Mouse (Mus musculus) embryonic facial prominence, embryonic 13.5 days (tissue): ENCODE results near the gene Scrn2. TPM values are rescaled to one million over a fixed set of nuclear protein-coding genes. Genes with fewer than 3 reads are reported as not detected.
A peak's percentile ranks its signal among the peaks of the same experiment; 100 is the strongest.

Experiments used
- ATAC-seq: fragments of 200-750 bp; cut with Nextera tagmentation; 2 replicates; pipeline ENCODE4 v1.8.0; 2017; ENCODE audit warnings: low read depth; ENCODE audit not compliant: insufficient number of reproducible peaks, insufficient read depth, low FRiP score, low TSS enrichment
- H3K27ac ChIP-seq: fragments of 300-500 bp; sonication (generic); 2 replicates; pipeline ENCODE4 v1.5.1; 2015; ENCODE audit warnings: moderate library complexity, mild to moderate bottlenecking, inconsistent platforms
- H3K27me3 ChIP-seq: fragments of 300-500 bp; sonication (generic); 2 replicates; pipeline ENCODE4 v1.6.1; 2015; ENCODE audit warnings: mild to moderate bottlenecking, inconsistent platforms
- H3K36me3 ChIP-seq: fragments of 300-500 bp; sonication (generic); 2 replicates; pipeline ENCODE4 v1.6.1; 2015; ENCODE audit warnings: mild to moderate bottlenecking, inconsistent platforms
- H3K4me1 ChIP-seq: fragments of 300-500 bp; sonication (generic); 2 replicates; pipeline ENCODE4 v1.6.1; 2015; ENCODE audit warnings: inconsistent platforms
- H3K4me2 ChIP-seq: fragments of 300-500 bp; sonication (generic); 2 replicates; pipeline ENCODE4 v1.6.1; 2015; ENCODE audit warnings: moderate library complexity, mild to moderate bottlenecking, inconsistent platforms
- H3K4me3 ChIP-seq: fragments of 300-500 bp; sonication (generic); 2 replicates; pipeline ENCODE4 v1.5.1; 2015; ENCODE audit warnings: mild to moderate bottlenecking, inconsistent platforms
- H3K9ac ChIP-seq: fragments of 300-500 bp; sonication (generic); 2 replicates; pipeline ENCODE4 v1.6.1; 2015; ENCODE audit warnings: mild to moderate bottlenecking, inconsistent platforms
- H3K9me3 ChIP-seq: fragments of 300-500 bp; sonication (generic); 2 replicates; pipeline ENCODE4 v1.6.1; 2016; ENCODE audit warnings: inconsistent platforms
- WGBS: fragments of 180-500 bp; shearing (Covaris S2); methylation state at CpG from one replicate; pipeline ENCODE4 v1.1.7; 2015; ENCODE audit warnings: mixed read lengths; 5-methylcytosine and 5-hydroxymethylcytosine counted together
- microRNA-seq: library from miRNA; unstranded; fragments of <30 nt; microRNA quantifications from one replicate; pipeline ENCODE4, GENCODE M21; 2016
- polyA plus RNA-seq: library from polyadenylated mRNA; unstranded; fragments of >200 nt; fragmentation: Nextera tagmentation; extraction: Ambion mirVana; gene quantifications from 2 replicates; pipeline ENCODE4 v1.2.1, GENCODE M21; 2015

The Scrn2 gene
- polyA plus RNA-seq, 1 experiment from 2014 or later: 30.6 TPM

GRCm38 (mm10) chr11:97082977-97083376 is 53.2 kb downstream of the Scrn2 start:
- H3K9me3 ChIP-seq: no peaks in the 10 kb centered on the region
- H3K27ac ChIP-seq: no peak overlapping the region
- H3K36me3 ChIP-seq: no peaks in the 10 kb centered on the region
- peaks cover 7% of the 10 kb centered on the region; the same call in 1 of the 2 replicates for H3K27me3 ChIP-seq
- ATAC-seq: no peak
- peaks cover 14% of the 10 kb centered on the region for H3K4me1 ChIP-seq
- H3K4me3 ChIP-seq: no peak overlapping the region
- peak overlapping the region; percentile 39; the same call in 1 of the 2 replicates for H3K4me2 ChIP-seq
- WGBS: 35% methylated on average over 11 of the region's 11 CpGs
- H3K9ac ChIP-seq: no peak overlapping the region

Small RNA genes within 50 kb of the gene (microRNA-seq; reads per million reads assigned to microRNA genes)
- gene Mir8103: not detected

Other genes starting within 250 kb of the Scrn2 start
- gene Cbx1, start 240.8 kb upstream of the Scrn2 start, polyA plus RNA-seq: 164 and 170 TPM in 2 replicates
- gene Nfe2l1, start 200.0 kb upstream of the Scrn2 start, polyA plus RNA-seq: 61.7 and 66.5 TPM in 2 replicates
- 123 and 125 TPM in 2 replicates for gene Copz2, start 180.1 kb upstream of the Scrn2 start, polyA plus RNA-seq
- 89.4 and 94.8 TPM in 2 replicates for gene Cdk5rap3, start 113.4 kb upstream of the Scrn2 start, polyA plus RNA-seq
- 2.4 and 3.4 TPM in 2 replicates for gene Prr15l, start 101.8 kb upstream of the Scrn2 start, polyA plus RNA-seq
- 19.9 and 27.9 TPM in 2 replicates for gene Pnpo, start 86.0 kb upstream of the Scrn2 start, polyA plus RNA-seq
- 15.9 and 18.0 TPM in 2 replicates for gene Sp2, start 47.0 kb upstream of the Scrn2 start, polyA plus RNA-seq
- gene Sp6, start 16.5 kb upstream of the Scrn2 start, polyA plus RNA-seq: 2.1 and 3.3 TPM in 2 replicates
- 0.72 and 1.5 TPM in 2 replicates for gene Lrrc46, start 11.5 kb downstream of the Scrn2 start, polyA plus RNA-seq
- 82.0 and 82.7 TPM in 2 replicates for gene Mrpl10, start 11.6 kb downstream of the Scrn2 start, polyA plus RNA-seq
- gene Osbpl7, start 20.7 kb downstream of the Scrn2 start, polyA plus RNA-seq: 11.1 and 12.2 TPM in 2 replicates
- gene Tbx21, start 85.4 kb downstream of the Scrn2 start, polyA plus RNA-seq: 0.08 and 0.10 TPM in 2 replicates
- 7.8 and 8.5 TPM in 2 replicates for gene Tbkbp1, start 121.6 kb downstream of the Scrn2 start, polyA plus RNA-seq
- 59.7 and 62.6 TPM in 2 replicates for gene Kpnb1, start 157.9 kb downstream of the Scrn2 start, polyA plus RNA-seq